Mouse (Mus musculus): ENCODE data around the gene Camk2d.

Gene Camk2d

DNA sequence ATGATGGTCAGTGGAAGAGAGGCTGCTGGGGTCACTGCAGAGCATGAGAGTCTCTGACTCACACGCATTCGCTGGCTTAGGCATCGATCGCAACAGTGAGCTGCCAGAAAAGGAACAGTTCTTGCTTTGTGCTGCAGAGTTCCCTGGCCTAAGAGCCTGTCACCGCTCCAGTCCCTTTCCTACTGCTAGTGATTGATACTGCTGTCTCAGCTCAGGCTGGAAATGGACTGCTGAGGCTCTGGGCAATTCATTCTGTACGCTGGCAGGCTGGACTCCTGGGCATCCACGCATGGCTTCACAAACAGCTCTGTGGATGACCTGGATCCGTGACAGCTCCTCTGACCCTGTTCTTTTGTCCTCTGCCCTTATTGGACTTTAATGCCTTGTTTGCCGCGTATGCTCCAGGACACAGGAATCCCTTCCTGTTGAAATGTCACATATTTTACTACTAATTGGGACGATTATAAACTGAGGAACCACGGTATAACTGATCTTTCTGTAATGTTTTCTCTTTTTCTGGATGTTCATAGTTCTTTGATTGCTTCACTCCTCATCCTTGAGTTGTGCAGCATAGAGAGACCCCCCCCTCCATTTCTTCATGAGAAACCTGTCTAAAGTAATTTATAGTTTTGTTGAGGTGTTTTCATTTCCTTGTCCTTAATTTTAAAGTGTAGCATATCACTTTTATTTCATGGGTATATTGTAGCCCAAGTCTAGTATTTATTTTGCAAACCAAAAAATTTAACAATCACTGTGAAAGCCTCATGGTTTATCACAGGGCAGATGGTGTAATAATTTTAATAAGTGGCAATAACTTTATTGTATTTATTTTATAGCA lies 99.6 kb downstream of the Camk2d start:
- peak; percentile 83 for DNase-seq

DNA sequence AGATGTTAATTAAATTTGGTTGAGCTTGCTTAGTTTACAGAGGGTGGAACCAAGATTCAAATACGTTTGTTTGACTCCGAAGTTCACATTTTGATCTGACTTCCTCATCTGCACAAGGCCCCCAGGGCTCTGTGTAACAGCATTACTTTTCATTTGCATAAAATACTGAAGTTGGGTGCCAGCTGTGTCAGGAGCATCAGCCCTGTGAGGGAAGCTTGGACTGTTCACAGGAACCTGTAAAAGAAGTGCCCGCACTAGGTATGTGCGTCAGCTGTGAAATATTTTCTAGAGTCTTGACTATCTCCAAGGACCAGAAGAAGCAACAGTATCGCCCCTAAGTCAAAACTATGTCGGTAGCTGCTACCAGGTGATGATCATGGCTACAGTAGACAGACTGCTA lies 100.5 kb downstream of the Camk2d start:
- DNase-seq = no peak

DNA sequence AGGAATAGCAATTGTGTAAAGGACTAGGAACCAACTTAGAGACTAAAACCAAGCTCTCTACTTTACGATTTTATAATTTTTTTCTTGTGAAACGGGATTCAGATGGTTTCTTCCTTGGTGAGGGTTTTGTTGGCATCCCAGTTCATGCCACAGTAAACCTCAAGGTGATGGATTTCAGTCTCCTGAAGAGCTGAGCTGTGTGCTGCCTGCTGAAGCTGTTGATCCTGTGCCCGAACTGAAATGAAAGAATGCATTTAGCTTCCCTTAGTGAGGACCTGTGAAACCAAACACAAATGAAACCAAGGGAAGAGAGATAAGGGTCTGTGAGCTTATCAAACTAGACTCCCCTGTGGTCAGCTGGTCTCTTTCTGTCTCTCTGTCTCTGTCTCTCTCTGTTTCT lies 103.6 kb downstream of the Camk2d start:
- no peak for DNase-seq

DNA sequence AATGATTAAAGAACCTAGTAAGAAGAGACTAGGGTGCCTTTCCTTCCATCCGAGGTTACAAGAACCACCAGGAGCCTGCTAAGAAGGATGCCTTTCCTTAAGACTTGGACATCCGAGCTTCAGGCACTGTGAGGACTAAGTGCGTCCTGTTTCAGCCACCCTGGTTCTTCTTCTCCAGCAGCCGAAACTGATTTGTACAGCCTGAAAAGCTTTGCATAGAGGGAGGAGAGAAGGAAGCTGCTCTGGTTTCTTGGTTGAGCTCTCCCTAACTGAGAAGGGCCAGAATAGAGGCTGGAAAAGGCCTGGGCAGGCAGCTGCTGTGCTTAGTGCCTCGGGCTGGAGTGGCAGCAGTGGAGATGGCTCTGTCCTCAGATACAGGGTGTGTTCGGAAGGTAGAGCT lies 105.0 kb downstream of the Camk2d start:
- no peak for DNase-seq

DNA sequence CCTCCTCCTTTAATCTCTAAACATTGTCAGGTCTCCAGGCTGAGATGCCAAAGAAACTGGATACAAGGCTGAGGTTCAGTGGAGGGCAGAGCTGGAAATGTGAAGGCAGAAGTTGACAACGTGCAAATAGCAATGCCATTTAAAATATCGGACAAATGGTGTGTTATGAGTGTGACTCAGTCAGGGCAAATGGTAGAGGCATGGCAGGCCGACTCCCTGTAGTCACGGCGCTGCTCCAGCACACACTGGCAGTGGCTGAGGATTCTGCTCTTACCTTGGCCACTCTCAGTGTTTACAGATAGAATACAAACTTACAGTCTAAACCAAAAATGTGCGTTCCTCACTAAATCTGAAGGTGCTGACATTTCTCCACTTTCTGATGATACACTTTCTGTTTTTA lies 105.5 kb downstream of the Camk2d start:
- DNase-seq = no peak

DNA sequence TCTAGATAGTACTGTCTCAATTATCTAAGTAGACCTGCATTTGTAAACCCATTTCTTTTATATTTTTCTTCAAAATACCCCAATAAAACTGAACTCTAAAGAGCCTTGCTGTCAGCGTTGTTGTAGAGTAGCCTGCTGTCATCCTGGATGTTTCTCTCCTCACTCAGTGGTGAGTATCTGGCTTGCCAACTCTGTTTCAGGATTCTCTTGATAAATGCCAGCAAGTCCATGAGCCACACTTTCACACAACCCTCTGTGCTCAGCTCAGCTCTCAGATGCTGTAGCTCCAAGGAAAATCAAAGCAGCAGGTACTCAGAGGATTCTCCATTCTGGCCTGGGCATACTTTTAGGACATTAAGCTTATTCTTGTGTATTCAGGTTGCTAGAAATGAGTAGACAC lies 109.4 kb downstream of the Camk2d start:
- no peak for DNase-seq

DNA sequence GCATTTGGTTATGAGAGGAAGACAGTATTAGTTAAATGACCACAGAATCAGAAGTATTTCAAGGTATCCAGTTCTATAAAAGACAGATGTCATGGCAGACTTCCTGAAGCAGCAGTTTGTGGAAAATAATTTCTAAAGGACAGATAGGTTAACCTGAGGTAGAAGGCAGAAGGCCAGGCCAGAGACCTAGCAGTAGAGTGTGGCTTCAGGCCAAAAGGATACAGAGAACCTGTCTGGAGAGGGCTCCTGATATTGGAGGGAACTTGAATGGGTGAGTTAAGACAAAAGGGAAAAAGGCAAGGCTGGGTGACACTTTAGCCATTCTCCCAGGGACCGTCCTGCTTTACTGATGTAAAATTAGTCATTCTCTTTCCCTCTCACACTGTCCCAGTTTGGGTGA lies 118.2 kb downstream of the Camk2d start:
- no peak for DNase-seq

DNA sequence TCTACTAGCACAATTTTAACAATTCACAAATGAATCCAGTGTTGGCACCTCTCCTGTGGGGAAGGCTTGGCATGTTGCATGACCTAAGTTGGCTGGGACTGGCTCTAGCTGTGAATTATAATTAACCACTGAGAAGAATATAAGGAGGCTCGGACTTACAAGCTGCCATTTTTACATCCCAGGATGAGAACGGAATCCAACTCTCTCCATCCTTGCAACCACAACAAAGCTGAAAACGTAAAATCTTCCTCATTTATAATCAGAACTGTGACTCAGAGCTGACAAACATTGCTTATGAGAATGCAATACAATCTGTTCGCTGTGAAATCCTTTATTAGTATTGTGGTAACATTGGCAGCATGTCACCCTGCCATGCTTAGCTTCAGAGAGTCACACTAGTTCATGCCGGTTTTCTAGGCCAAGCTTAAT lies 126.9 kb downstream of the Camk2d start:
- DNase-seq = no peak

DNA sequence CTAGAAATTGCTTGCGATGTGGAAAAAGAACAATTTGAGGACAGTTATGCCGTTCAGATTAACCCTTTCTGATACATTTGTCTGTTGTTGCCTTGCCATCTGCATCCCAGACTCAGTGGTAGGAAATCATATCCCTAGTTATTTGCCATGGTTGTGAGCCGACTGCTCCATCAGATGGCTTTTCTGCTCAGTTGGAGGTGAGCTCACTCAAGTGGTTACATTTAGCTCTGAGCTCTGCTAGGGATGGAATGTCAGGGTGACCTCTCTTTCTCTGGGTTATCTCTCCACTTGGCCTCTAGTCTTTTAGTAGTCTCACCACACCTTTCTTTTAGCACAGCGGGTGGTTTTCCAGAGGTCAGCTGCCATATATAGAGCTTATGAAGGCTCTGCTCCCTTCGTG lies 127.4 kb downstream of the Camk2d start:
- DNase-seq = no peak

DNA sequence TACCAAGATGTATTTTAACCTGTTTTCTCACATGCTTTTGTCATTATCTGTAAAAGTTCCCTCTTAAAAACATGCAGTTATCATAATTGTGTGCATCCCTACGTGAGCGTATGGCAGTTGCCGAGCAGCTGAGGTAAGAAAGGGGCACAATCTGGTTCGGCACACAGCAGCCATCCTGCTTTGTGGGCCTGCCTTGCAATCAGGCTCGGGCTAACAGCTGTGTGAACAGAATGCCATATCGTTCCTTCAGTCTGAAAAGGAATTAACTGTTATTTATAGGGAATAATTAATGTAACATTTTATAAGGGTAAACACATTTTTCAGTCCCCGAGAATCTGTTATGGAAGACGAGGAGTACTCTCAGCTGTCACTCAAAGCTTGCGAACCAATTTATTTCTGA lies 129.5 kb downstream of the Camk2d start:
- DNase-seq = no peak

DNA sequence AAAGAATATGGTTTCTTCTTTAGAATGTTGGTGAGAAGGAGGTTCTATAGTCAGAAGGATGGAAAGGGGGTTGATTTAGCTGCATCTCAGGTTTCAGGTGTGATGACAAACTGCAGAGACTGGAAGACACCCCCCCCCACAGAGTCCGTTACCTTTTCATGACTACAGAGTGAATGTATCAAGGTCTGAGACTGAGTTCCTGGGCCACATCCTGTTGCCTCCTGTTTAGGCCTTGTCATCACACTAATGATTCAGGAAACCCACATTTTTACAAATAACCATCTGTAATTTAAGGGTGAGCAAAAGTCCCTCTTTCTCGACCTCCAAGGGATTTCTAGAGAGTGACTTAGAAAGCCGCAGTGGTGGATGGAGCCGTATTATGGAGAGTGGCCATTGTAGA lies 131.3 kb downstream of the Camk2d start:
- DNase-seq = no peak

DNA sequence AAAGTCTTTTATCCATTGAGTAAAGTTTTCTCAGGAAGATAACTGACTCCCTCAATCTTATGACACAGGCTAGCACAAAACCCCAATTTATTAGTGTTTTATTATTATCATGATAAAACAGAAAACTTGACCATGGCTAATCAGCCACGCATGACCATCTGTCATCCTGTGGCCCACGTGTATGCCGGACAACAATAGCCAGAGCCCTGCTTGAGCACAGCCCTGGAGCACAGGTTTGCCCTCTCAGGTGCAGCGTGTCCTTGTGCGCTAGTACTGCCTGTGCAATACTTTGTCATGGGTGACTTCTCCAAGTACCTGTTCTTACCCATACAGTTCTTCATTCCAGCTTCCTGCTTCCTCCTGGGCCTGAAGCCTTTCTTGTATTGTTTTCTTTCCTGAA lies 134.3 kb downstream of the Camk2d start:
- no peak for DNase-seq

DNA sequence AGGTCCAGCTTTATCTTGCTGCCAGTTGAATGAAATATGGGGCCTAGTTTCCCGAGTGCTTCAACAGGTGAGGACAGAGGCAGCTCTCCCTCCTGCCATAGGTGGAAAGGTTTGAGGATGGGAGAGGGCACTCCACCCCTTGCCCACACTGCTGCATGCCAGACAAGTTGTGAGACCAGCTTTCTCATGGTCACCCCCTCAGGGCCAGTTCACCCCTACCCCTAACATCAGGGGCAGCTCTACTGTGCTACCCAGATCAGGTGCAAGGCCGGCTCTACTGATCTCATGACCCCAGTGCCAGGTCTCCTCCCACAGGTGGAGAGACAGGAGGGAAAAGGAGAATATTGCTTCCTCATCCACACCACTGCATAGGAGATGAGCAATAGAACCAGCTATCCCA lies 136.2 kb downstream of the Camk2d start:
- DNase-seq = no peak

DNA sequence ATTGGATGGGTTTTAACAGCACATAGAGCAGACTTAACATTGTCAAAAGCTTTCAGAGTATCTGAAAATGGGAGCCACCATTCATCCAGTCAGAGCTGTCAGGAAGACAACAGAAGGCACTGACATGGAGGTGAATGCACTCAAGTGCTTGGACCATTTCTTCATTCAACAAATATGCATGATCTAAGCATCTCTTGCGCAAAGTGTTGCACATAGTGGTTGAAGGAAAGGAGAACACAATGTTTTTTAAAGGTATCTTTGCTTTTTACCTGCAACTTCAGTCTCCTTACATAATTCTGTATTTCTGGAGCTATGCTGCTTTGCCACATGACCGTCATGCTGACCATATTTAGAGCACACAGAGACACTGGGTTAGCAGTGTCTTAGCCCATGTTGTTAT lies 138.4 kb downstream of the Camk2d start:
- no peak for DNase-seq

DNA sequence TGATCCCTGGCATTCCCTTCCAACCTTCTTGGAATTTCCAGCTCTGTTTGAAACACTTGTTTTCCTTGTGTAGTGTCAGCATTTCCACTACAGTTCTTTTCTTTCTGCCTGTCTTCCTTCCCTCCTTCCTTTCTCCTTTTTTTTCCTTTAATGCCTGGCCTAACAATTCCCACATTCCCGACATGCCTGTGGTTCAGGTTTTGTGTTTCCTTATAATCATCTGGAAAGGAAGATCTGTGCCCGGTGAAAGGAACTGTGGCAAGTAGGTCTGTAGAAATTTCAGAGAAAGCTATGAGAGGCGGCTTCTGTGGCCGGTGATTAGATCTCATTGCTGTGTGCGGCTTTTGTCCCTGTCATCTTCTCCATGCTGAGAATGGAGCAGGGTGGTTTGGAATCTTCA lies 139.1 kb downstream of the Camk2d start:
- no peak for DNase-seq

DNA sequence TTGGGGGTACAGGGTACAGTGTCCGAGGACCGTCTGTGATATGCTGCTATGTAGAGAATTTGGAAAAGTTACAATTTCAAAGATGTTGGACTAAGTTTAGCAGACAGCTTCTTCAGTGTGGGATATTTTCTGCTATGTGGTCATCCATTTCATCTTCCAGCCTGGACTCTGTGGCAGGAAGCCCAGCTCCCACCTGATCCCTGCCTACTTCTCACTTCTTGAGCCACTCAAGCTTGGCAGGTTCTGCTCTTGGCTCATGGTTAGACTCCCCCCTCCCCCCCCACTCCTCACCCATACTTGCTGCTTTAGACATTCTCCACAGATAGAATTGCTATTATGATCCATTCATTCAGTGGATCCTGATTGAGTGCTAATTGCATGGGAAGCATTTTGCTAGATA lies 141.0 kb downstream of the Camk2d start:
- no peak for DNase-seq

DNA sequence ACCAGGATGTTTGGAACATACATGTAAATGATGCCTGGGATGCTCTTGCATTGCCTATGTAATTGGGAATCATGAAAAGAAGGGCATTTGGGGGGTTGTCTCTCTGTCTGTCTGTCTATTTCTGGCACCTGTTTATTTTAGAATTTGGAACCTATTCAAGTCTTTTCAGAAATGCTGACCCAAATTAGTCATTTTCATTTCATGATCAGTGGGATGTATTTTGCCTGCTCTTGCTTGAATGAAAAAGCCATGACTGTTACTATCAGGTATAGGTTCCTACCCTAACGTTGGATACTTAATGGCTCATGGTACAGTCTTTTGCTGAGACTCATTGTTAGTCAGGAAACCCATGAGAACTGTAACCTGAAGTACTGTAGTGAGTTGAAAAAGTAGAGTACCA lies 144.0 kb downstream of the Camk2d start:
- DNase-seq = no peak

DNA sequence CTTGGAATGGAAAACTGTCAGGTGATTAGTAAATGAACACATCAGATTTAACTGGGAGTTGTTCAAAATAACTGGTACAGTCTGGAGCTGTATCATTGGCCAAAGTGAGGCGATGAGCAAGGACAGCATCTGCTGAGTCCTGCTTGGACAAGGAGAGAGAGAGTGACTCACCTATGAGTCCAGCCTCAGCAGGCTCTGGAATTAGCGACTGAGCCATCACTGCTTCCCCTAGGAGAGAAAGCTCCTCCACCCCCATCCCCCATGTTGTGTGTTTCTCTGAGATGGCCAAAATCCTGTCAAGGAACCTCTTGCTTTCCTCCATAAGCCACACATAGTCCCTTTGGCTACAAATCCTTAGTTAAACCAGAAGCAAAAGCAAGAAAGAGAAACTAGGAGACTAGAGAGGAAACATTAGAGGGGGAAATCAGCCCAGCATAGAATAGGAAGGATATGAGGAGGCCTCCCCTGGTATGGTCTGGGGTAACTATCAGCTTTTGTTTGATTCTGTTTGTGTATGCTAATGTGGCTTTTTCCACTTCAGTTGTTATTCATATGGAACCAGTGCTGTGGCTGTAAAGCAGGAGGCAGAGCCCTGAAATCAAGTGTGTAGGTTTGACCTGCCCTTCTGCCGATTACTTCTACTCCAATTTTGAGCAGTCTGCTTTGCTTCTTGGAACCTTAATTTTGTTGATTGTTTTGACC lies 148.5 kb downstream of the Camk2d start:
- no peak for DNase-seq

DNA sequence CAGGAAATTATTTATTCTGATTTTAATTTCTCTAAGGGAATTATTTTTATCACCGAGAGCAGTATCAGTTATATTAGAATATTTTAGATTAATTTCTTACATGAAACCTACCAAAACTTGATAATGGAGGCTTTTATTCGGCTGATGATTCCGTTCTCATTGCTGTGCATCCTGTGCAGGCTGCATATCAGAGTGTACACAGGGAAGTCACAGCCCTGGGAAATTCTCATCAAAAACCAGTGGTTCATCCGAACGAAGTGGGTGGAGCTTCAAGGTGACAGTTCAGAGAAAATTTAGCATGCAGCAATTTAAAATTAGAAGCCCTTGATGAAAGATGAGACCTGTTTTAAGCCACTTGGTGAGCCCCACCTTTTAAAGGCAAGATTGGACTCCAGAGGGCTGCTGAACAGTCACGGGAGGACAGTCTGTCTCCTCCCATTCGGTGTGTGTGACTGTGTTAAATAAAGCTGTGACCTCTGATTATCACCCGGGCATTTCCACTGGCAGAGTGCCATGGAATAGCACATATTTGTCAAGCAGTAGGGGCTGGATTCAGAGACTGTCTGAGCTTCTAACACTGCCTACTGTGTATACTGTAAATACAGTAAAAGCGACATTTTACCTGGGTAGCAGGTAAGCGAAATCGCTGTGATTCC lies 150.2 kb downstream of the Camk2d start:
- peak; percentile 28 for DNase-seq

DNA sequence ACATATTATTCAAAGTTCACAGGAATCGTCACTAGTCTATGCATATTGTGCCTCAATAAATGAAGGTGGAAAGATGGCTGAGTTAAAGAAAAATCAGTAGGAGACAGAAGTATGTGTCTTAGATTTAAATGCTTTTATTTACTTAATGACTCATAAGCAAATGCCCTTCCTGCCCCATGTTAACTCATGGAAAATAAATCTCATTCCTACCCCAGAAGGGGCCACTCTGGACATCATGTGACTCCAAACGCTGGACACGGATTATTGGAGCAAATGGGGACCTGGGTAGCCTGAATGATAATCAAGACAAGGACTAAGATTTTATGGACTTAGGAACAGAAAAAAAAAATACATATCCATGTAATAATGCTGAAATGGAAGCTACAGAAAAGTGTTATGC lies 151.5 kb downstream of the Camk2d start:
- DNase-seq = no peak

DNA sequence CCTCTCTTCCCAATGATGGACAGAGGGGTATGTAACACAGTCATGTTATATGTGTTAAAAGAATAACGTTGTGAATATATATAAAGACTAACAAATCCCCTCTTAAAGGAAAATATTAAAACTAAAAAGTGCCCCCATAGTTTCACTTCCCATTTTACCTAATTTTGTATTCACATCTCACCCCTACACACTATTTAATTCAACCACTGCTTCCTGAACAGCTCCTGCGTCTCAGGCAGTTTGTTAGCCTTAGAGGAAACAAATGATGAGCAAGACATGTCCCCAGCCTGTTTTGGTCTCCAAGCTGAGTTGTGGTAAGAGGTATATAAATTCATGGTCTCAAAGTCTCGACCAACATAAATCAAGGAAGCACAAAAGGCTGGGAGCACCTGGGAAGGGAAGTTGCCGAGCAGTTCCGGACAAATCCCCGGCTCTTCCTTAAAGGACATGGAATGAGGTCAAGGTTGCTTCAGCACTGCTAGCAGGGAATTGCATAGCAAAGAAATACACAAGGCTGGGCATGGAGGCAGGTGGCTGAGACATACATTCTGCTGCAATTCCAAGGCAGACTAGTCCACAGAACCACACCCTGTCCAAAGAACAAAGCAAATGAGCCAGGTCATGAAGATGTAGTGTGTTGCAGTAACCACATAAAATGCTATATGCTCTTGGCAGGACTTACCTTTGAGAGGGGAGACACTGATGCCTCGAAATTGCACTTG lies 155.4 kb downstream of the Camk2d start:
- no peak for DNase-seq

DNA sequence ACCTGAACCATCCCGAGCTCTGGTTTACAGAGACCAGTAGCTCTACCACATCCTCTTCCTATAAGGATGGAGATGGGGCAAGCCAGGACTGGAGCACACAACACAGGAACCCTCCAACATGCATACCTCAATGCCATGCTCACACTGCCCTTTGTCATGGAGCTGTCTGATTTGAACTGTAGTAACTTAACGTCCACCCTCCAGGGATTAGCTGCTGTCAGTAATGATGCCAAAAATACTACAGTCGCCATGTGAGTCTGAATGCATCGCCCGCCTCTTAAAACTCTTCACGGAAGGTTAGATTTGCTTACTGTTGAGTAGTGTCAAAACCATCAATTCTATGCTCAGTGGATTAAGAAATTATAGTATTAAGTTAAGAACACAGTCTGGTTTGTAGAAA lies 156.9 kb downstream of the Camk2d start:
- no peak for DNase-seq

DNA sequence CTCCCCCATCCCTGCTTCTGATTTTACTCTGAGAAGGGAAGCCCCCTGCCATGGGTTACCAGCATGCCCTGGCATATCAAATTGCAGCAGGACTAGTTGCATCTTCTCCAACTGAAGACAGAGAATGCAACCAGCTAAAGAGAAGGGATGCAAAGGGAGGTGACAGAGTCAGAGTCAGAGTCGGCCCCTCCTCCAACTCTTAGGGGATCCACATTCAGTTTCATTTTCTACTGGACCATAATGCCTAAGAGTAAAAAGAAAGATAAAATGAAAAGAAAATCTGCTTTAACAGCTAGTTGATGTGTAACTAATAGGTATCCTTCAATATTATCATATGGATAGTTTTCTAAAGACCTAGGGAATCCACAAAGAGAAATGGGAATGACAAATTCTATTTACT lies 162.3 kb downstream of the Camk2d start:
- no peak for DNase-seq
